8 mouse cellular contexts compared by ENCODE assay signal in genomic region chr13:32630122-32630732, GRCm38 (mm10).
A peak's percentile ranks its signal among the peaks of the same experiment; 100 is the strongest.
DNase-seq lines count a peak whose midpoint lies in the region.
"Had no signal": no experiment of that assay in that cellular context is flagged by ENCODE, and none has a peak within 500 bp of the region (broad histone marks: within the 10 kb centered on the region; RNA-seq: fewer than 3 reads in every experiment).

No protein-coding gene starts in this region.

- H3K4me3 ChIP-seq in heart, embryonic 10.5 days = no peak overlapping the region
- H3K4me3 ChIP-seq: heart, adult 2 months had no signal

- H3K9me3 ChIP-seq in heart, embryonic 10.5 days = no peaks in the 10 kb centered on the region

- H3K36me3 ChIP-seq in heart, embryonic 10.5 days = no peaks in the 10 kb centered on the region

- peak; percentile 17 to 27 for DNase-seq in kidney, postnatal 4 days
- no peak for DNase-seq in kidney, postnatal 14 days
- DNase-seq in heart, embryonic 10.5 days (ENCODE audit: low spot score) = peak; percentile 87
- peak; percentile 5 to 22 for DNase-seq in heart, postnatal 36 days
- peak; percentile 71 to 86 for DNase-seq in lung, postnatal 4 days
- DNase-seq in ovary, postnatal 36 days (ENCODE audit: low spot score) = no peak
- DNase-seq in spleen, adult 12 weeks (ENCODE audit: low spot score) = no peak

- intact Hi-C loops in heart, postnatal 36 days (cut with DNase I) = no loop called here

- no peaks in the 10 kb centered on the region for H3K27me3 ChIP-seq in heart, embryonic 10.5 days (ENCODE audit: insufficient read depth, poor library complexity, severe bottlenecking)

- H3K27ac ChIP-seq in heart, embryonic 10.5 days = peak overlapping the region; percentile 56; the same call in 1 of the 2 replicates
- H3K27ac ChIP-seq: heart, adult 2 months had no signal

- H3K4me1 ChIP-seq in heart, embryonic 10.5 days = peaks cover 8% of the 10 kb centered on the region

Comparison
In these comparisons a context has a peak if more than half of its experiments do, and no peak if none do; other contexts are left out.
1. DNase-seq: peak in kidney, postnatal 4 days (2 of 2), heart, embryonic 10.5 days (single experiment), heart, postnatal 36 days (2 of 2) and lung, postnatal 4 days (2 of 2); none in kidney, postnatal 14 days (single experiment), ovary, postnatal 36 days (single experiment) and spleen, adult 12 weeks (single experiment).